Mouse (Mus musculus) myocyte (in vitro differentiated cells): ENCODE data around the gene Aff4.

ENCODE experiments used
- POLR2A ChIP-seq: IDR thresholded peaks from one replicate; pipeline ENCODE4 v1.6.1; 2011; ENCODE audit warnings: low read depth, mild to moderate bottlenecking, control low read depth, moderate library complexity; ENCODE audit not compliant: insufficient read length
- POLR2AphosphoS2 ChIP-seq: IDR thresholded peaks from one replicate; pipeline ENCODE4 v1.6.1; 2011; ENCODE audit warnings: low read depth, control low read depth; ENCODE audit not compliant: insufficient read length
- REST ChIP-seq: IDR thresholded peaks from one replicate; pipeline ENCODE4 v1.6.1; 2011; ENCODE audit warnings: mild to moderate bottlenecking, control low read depth, moderate library complexity; ENCODE audit not compliant: insufficient read depth, insufficient read length
- TCF12 ChIP-seq: IDR thresholded peaks from one replicate; pipeline ENCODE4 v1.6.1; 2011; ENCODE audit warnings: mild to moderate bottlenecking, control low read depth; ENCODE audit not compliant: poor library complexity, insufficient read depth, severe bottlenecking

GRCm38 (mm10) chr11:53423036-53423435, 72.4 kb downstream of the Aff4 start, which contains the start of gene Leap2:
- TF ChIP-seq REST (no peak), POLR2AphosphoS2 (no peak), TCF12 (no peak), POLR2A (no peak)
